Mouse (Mus musculus) neutrophil, adult 5-6 weeks (primary cell): ENCODE results near the gene Nacc2. TPM values are rescaled to one million over a fixed set of nuclear protein-coding genes. Genes with fewer than 3 reads are reported as not detected.

Experiments used
- ATAC-seq: fragments of 151-379, 151-347 bp; 2 replicates; pipeline ENCODE4 v1.8.0; 2017; ENCODE audit warnings: mild to moderate bottlenecking, moderate TSS enrichment; ENCODE audit not compliant: insufficient number of reproducible peaks, poor library complexity, low FRiP score, severe bottlenecking; ENCODE audit errors: extremely low read depth
- total RNA-seq: library from RNA; stranded (forward); fragments of 200-1000 nt; gene quantifications from 2 replicates; pipeline ENCODE4 v1.2.3, GENCODE M21; 2017

Gene Nacc2
- total RNA-seq, 1 experiment from 2014 or later: 1.7 TPM

DNA sequence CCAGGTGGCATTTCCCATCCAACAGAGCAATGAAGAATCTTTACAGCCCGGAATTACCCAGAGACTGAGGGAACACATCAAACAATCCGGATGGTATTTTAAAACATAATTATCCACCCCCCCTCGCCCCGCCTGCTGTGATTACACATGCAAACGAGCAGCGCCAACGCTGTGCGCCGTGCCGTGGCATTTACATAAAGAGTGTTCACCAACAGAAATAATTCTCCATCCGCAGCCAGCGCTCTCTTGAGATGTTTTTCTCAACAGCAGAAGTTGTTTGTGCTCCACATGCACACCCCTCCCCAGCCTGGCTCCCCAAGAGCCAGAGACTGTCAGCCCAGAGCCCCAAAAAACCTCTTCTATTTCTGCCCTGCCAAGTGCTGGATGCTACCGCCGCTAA lies 56.5 kb downstream of the Nacc2 start:
- ATAC-seq: no peak

- no peak for ATAC-seq
Observed at GRCm38 (mm10) chr2:26062742-26063427, 60.1 kb downstream of the Nacc2 start.

GRCm38 (mm10) chr2:26062241-26062640 lies 60.8 kb downstream of the Nacc2 start:
- no peak for ATAC-seq

- ATAC-seq: no peak
Observed at GRCm38 (mm10) chr2:26061018-26061666, 61.9 kb downstream of the Nacc2 start.

- no peak for ATAC-seq
Observed at GRCm38 (mm10) chr2:26057053-26057452, 66.0 kb downstream of the Nacc2 start.

- no peak for ATAC-seq
Observed at GRCm38 (mm10) chr2:26056226-26056625, 66.8 kb downstream of the Nacc2 start.

- ATAC-seq: no peak
Observed at GRCm38 (mm10) chr2:26055747-26056102, 67.3 kb downstream of the Nacc2 start.

- peak; percentile 61 for ATAC-seq
Observed at GRCm38 (mm10) chr2:26055046-26055746, 67.8 kb downstream of the Nacc2 start.

DNA sequence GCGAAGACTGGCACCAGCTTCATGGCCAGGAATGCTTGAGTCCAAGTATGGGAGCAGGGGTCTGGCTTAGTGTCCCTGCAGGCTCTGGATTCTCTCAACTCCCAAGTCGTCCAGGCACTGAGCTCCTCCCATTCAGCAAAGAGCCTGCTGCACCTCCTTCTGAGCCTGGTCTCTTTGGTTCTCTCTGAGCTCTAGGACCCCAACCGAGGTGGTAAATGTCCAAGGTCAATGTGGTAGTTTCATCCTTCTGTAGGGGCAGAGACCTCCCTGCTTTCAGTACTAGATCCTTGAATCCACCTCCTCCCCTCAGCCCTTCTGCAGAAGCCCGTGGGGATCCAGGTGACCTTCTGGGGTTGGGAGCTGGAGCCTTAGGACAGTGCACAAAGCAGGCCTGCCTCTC lies 70.2 kb downstream of the Nacc2 start:
- ATAC-seq: no peak

DNA sequence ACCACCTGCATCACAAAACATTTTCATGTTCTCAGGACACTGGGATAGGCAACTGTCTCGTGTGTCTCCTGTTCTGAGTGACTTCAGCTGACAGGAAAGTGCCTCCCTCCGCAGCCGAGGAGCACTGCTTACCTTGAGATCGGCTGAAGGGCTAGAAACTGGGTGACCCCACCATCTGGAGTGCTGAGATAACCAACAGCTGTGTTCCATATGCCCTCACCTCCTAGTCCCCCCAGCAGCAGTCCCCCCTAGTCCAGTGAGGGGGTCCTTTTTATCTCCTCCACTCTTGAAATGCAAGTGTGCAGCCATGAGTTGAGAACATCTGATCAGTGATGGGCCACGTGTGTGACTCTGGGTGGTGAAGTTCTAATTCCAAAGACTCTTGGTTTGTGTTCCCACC lies 74.2 kb downstream of the Nacc2 start:
- no peak for ATAC-seq

GRCm38 (mm10) chr2:26044216-26044615 lies 78.8 kb downstream of the Nacc2 start:
- no peak for ATAC-seq

- ATAC-seq: no peak
Observed at GRCm38 (mm10) chr2:26042603-26043002, 80.4 kb downstream of the Nacc2 start.

GRCm38 (mm10) chr2:26041163-26041810 lies 81.7 kb downstream of the Nacc2 start:
- no peak for ATAC-seq

DNA sequence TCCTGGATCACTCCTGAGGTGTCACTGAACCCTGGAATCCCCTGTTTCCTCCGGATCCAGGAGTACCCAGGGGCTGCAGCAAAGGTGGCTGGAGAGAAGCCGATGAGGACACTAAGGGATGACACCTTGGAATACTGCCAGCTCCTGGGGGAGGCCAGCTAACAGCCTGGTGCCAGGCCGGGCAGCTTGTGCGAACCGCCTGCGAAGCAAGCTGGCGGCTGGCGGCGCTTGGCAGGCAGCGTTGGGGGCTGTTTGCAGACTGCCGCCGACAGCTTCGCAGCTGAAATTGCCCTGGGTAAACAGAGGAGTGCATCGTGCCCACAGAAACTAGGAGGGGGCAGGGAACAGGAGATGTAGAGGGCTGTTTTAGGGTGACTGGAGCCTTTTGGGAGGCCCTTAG lies 83.1 kb downstream of the Nacc2 start:
- ATAC-seq: no peak

- ATAC-seq: no peak
Observed at GRCm38 (mm10) chr2:26037386-26037785, 85.6 kb downstream of the Nacc2 start.

GRCm38 (mm10) chr2:26034344-26035050 lies 88.5 kb downstream of the Nacc2 start:
- no peak for ATAC-seq

GRCm38 (mm10) chr2:26030288-26030687 lies 92.7 kb downstream of the Nacc2 start:
- ATAC-seq: no peak

DNA sequence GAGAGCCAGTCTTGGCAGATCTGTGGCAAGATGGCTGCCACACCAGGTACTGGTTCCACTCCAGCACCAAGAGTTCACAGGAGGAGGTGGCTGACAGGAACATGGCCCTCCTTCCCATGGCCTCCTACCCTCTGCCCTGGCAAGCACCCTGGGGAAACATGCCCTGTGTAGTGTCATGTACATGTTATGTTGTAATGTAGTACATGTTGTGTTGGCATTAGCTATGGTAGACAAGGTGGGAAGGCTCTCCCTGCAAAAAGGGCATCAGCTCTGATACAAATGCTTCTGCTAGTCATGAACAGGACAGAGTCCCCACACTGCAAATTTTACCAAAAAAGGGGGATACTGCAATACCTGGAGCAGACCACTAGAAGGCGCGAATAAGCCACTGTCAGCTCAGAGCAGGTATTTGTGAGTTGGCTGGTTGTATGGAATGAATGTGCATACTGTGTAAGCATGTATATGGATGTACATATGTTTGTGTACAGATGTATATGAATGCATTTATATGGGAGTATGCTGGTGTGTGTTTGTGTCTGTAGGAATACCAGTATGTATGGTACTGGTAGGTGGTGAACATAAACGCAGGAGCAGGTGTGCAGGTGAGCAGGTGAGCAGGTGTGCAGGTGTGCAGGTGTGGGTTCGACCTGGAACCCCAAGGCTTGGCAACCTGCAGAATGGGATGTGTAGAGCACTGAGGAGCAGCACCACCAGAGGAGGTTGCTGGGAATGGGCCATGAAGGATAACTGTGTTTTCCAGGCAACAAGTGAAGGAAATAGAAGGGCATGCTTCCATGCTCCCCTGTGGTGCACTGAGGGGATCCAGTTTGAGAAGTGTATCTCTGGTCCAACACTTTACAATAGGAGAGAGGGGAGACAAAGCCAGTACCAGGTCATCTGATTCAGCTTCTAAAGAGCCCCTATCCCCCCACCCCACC lies 98.6 kb downstream of the Nacc2 start:
- ATAC-seq: no peak; the same call in 1 of the 2 replicates
